Mouse (Mus musculus): ENCODE results near the gene Ppa2. TPM values are rescaled to one million over a fixed set of nuclear protein-coding genes. Genes with fewer than 3 reads are reported as not detected.
A peak's percentile ranks its signal among the peaks of the same experiment; 100 is the strongest.

Ppa2 gene
- total and polyA plus RNA-seq, 2 experiments from 2014 or later: 23.4 to 88.2 TPM

GRCm38 (mm10) chr3:133317845-133318244, 7.9 kb downstream of the Ppa2 start:
- Histone ChIP-seq H3K9ac (replicated peaks; ENCODE audit: low read length) (no peak overlapping the region), H3K9me3 (ENCODE audit: low read length) (no peaks in the 10 kb centered on the region), H3K27me3 (ENCODE audit: insufficient read depth, low read length) (no peaks in the 10 kb centered on the region), H3K27ac (no peak overlapping the region), H3K36me3 (ENCODE audit: insufficient read depth, low read length) (no peaks in the 10 kb centered on the region), H3K4me2 (ENCODE audit: low read depth, low read length) (no peak overlapping the region), H3K4me1 (ENCODE audit: insufficient read depth, low read length) (no peaks in the 10 kb centered on the region), H3K4me3 (ENCODE audit: low read length) (no peak overlapping the region)
- ATAC-seq (no peak), DNase-seq (ENCODE audit: low spot score) (no peak)
- TF ChIP-seq CTCF (IDR thresholded peaks at IDR 0.05; ENCODE audit: low read depth): no peak
- 96% methylated on average over 4 of the region's 4 CpGs for WGBS

- Histone ChIP-seq H3K9ac (replicated peaks; ENCODE audit: low read length) (no peak overlapping the region), H3K4me2 (ENCODE audit: low read depth, low read length) (no peak overlapping the region), H3K4me3 (ENCODE audit: low read length) (no peak overlapping the region), H3K27me3 (ENCODE audit: insufficient read depth, low read length) (no peaks in the 10 kb centered on the region), H3K36me3 (ENCODE audit: insufficient read depth, low read length) (no peaks in the 10 kb centered on the region), H3K27ac (no peak overlapping the region), H3K4me1 (ENCODE audit: insufficient read depth, low read length) (no peaks in the 10 kb centered on the region), H3K9me3 (ENCODE audit: low read length) (no peaks in the 10 kb centered on the region)
- DNase-seq (ENCODE audit: low spot score) (no peak), ATAC-seq (no peak)
- 90% methylated on average over 15 of the region's 15 CpGs for WGBS
- TF ChIP-seq CTCF (IDR thresholded peaks at IDR 0.05; ENCODE audit: low read depth): no peak
Measured at GRCm38 (mm10) chr3:133318596-133318995, 8.7 kb downstream of the Ppa2 start.

GRCm38 (mm10) chr3:133319795-133320194, 9.9 kb downstream of the Ppa2 start:
- no peak overlapping the region for H3K4me3 ChIP-seq (ENCODE audit: low read length)
- H3K9me3 ChIP-seq (ENCODE audit: low read length): no peaks in the 10 kb centered on the region
- H3K36me3 ChIP-seq (ENCODE audit: insufficient read depth, low read length): no peaks in the 10 kb centered on the region
- 84% methylated on average over 7 of the region's 7 CpGs for WGBS
- TF ChIP-seq CTCF (IDR thresholded peaks at IDR 0.05; ENCODE audit: low read depth): no peak
- no peaks in the 10 kb centered on the region for H3K27me3 ChIP-seq (ENCODE audit: insufficient read depth, low read length)
- no peak for ATAC-seq
- H3K4me1 ChIP-seq (ENCODE audit: insufficient read depth, low read length): no peaks in the 10 kb centered on the region
- H3K27ac ChIP-seq: no peak overlapping the region
- no peak overlapping the region for H3K4me2 ChIP-seq (ENCODE audit: low read depth, low read length)
- no peak for DNase-seq (ENCODE audit: low spot score)
- H3K9ac ChIP-seq (replicated peaks; ENCODE audit: low read length): no peak overlapping the region

- no peak for ATAC-seq
- no peaks in the 10 kb centered on the region for H3K9me3 ChIP-seq (ENCODE audit: low read length)
- no peak overlapping the region for H3K9ac ChIP-seq (replicated peaks; ENCODE audit: low read length)
- no peaks in the 10 kb centered on the region for H3K4me1 ChIP-seq (ENCODE audit: insufficient read depth, low read length)
- H3K36me3 ChIP-seq (ENCODE audit: insufficient read depth, low read length): no peaks in the 10 kb centered on the region
- no peak overlapping the region for H3K4me2 ChIP-seq (ENCODE audit: low read depth, low read length)
- H3K27ac ChIP-seq: no peak overlapping the region
- H3K27me3 ChIP-seq (ENCODE audit: insufficient read depth, low read length): no peaks in the 10 kb centered on the region
- WGBS: 98% methylated on average over 6 of the region's 6 CpGs
- TF ChIP-seq CTCF (IDR thresholded peaks at IDR 0.05; ENCODE audit: low read depth): no peak
- H3K4me3 ChIP-seq (ENCODE audit: low read length): no peak overlapping the region
- no peak for DNase-seq (ENCODE audit: low spot score)
Measured at GRCm38 (mm10) chr3:133320313-133320712, 10.4 kb downstream of the Ppa2 start.

- ATAC-seq (peak; percentile 35; the same call in 1 of the 2 replicates), DNase-seq (ENCODE audit: low spot score) (no peak)
- H3K4me1 ChIP-seq (ENCODE audit: insufficient read depth, low read length): no peaks in the 10 kb centered on the region
- H3K27ac ChIP-seq: no peak overlapping the region
- H3K4me2 ChIP-seq (ENCODE audit: low read depth, low read length): no peak overlapping the region
- H3K4me3 ChIP-seq (ENCODE audit: low read length): no peak overlapping the region
- H3K9me3 ChIP-seq (ENCODE audit: low read length): no peaks in the 10 kb centered on the region
- TF ChIP-seq CTCF (IDR thresholded peaks at IDR 0.05; ENCODE audit: low read depth): no peak
- H3K27me3 ChIP-seq (ENCODE audit: insufficient read depth, low read length): no peaks in the 10 kb centered on the region
- no peaks in the 10 kb centered on the region for H3K36me3 ChIP-seq (ENCODE audit: insufficient read depth, low read length)
- H3K9ac ChIP-seq (replicated peaks; ENCODE audit: low read length): no peak overlapping the region
- WGBS: 79% methylated on average over 10 of the region's 10 CpGs
Measured at GRCm38 (mm10) chr3:133321928-133322327, 12.0 kb downstream of the Ppa2 start.

GRCm38 (mm10) chr3:133322552-133322951, 12.6 kb downstream of the Ppa2 start:
- WGBS: 80% methylated on average over 4 of the region's 4 CpGs
- H3K4me3 ChIP-seq (ENCODE audit: low read length): no peak overlapping the region
- H3K27me3 ChIP-seq (ENCODE audit: insufficient read depth, low read length): no peaks in the 10 kb centered on the region
- no peak for DNase-seq (ENCODE audit: low spot score)
- no peaks in the 10 kb centered on the region for H3K9me3 ChIP-seq (ENCODE audit: low read length)
- TF ChIP-seq CTCF (IDR thresholded peaks at IDR 0.05; ENCODE audit: low read depth): peak; percentile 53
- H3K4me1 ChIP-seq (ENCODE audit: insufficient read depth, low read length): no peaks in the 10 kb centered on the region
- ATAC-seq: no peak
- no peaks in the 10 kb centered on the region for H3K36me3 ChIP-seq (ENCODE audit: insufficient read depth, low read length)
- H3K4me2 ChIP-seq (ENCODE audit: low read depth, low read length): no peak overlapping the region
- H3K27ac ChIP-seq: no peak overlapping the region
- H3K9ac ChIP-seq (replicated peaks; ENCODE audit: low read length): no peak overlapping the region

- ATAC-seq: no peak
- H3K36me3 ChIP-seq (ENCODE audit: insufficient read depth, low read length): no peaks in the 10 kb centered on the region
- no peak overlapping the region for H3K9ac ChIP-seq (replicated peaks; ENCODE audit: low read length)
- no peak overlapping the region for H3K27ac ChIP-seq
- H3K4me2 ChIP-seq (ENCODE audit: low read depth, low read length): no peak overlapping the region
- H3K4me3 ChIP-seq (ENCODE audit: low read length): no peak overlapping the region
- no peak for TF ChIP-seq CTCF (IDR thresholded peaks at IDR 0.05; ENCODE audit: low read depth)
- H3K4me1 ChIP-seq (ENCODE audit: insufficient read depth, low read length): no peaks in the 10 kb centered on the region
- DNase-seq (ENCODE audit: low spot score): no peak
- H3K27me3 ChIP-seq (ENCODE audit: insufficient read depth, low read length): no peaks in the 10 kb centered on the region
- 29% methylated on average over 5 of the region's 5 CpGs for WGBS
- no peaks in the 10 kb centered on the region for H3K9me3 ChIP-seq (ENCODE audit: low read length)
Measured at GRCm38 (mm10) chr3:133325135-133325534, 15.2 kb downstream of the Ppa2 start.

All from hindbrain, postnatal 0 days (tissue).